Mouse (Mus musculus) mouse embryonic stem cell (cell line): ENCODE measurements around the gene Kif17.

ENCODE experiments used
- in situ Hi-C, 2 experiments: fragments of 300-500 bp; cut with MboI; formaldehyde crosslinking; loops; 1 replicate in 1 of 2; 3 replicates in 1 of 2; pipeline ENCODE4 v1.14.3; 2019 to 2020; ENCODE audit warnings: low sequenced_read_pairs in 2 of 2, low pct_unique_long_range_greater_than_20kb in 1 of 2, mixed read lengths in 1 of 2; ENCODE audit not compliant: unreplicated experiment in 1 of 2

Gene Kif17

DNA sequence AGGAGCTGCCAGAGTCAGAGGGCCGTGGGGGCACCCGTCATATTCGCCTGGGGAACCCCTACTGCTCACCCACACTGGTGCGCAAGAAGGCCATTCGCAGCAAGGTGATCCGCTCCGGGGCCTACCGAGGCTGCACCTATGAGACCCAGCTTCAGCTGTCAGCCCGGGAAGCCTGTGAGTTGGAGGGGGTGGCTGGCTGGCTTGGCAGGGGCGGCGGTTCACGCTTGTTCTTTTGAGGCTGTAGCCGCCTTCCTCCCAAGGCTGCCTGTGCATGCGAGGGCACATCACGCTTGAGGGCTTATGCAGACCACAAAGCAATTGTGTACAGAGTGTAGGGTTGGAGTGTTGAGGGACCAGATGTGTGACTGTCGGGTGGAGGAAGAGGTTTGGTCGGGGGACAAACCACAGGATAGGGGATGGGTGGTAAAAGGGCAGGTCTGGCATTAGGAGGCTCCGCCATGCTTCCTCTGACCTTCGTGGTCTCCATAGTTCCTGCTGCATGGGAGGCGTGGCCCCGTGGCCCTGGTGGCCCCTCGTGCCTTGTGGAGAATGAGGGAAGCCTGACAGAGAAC is 7.0 kb downstream of the Kif17 start:
- in situ Hi-C loops, result no loop called here

DNA sequence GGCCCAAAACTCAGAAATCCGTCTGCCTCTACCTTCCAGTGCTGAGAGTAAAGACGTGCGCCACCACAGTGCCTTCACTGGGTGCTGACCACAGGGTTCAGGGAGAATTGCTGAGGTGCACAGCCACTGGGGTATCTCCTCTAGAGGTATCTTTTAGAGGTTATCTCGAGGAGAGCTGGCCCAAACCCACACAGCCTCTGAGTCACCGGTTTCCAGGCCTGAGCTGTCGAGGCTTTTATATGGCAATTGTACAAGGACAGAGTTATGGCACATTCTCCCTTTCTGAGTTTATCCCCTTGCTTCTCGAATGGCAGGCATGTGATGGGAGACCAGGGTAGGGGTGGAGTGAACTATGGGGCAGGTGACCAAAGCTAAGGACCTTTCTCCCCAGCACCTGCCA is 8.4 kb downstream of the Kif17 start:
- in situ Hi-C loops, result no loop called here

DNA sequence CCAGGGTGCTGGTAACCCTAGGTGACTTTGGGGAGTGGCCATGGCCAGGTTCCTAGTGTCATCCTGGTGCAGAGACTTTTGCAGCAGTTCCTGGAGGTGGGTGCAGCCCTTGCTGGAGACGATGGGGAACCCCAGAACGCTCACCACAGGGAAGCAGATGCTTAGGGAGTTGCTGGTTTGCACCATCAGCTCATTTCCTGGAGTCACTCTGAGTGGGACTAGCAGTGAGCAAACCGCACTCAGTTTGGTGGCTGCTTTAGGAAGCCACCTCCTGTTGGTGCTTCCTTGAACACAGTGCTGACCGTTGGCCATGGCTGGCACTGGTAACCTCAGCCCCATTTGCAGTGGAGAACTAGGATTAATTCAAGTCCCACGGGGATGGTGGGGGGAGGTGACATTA is 9.2 kb downstream of the Kif17 start:
- in situ Hi-C loops, result no loop called here

- in situ Hi-C loops, result no loop called here
These were observed 11.8 kb downstream of the Kif17 start for GRCm38 (mm10) chr4:138261843-138262681.

- in situ Hi-C loops, result no loop called here
These were observed 17.6 kb downstream of the Kif17 start for GRCm38 (mm10) chr4:138267869-138268268.

DNA sequence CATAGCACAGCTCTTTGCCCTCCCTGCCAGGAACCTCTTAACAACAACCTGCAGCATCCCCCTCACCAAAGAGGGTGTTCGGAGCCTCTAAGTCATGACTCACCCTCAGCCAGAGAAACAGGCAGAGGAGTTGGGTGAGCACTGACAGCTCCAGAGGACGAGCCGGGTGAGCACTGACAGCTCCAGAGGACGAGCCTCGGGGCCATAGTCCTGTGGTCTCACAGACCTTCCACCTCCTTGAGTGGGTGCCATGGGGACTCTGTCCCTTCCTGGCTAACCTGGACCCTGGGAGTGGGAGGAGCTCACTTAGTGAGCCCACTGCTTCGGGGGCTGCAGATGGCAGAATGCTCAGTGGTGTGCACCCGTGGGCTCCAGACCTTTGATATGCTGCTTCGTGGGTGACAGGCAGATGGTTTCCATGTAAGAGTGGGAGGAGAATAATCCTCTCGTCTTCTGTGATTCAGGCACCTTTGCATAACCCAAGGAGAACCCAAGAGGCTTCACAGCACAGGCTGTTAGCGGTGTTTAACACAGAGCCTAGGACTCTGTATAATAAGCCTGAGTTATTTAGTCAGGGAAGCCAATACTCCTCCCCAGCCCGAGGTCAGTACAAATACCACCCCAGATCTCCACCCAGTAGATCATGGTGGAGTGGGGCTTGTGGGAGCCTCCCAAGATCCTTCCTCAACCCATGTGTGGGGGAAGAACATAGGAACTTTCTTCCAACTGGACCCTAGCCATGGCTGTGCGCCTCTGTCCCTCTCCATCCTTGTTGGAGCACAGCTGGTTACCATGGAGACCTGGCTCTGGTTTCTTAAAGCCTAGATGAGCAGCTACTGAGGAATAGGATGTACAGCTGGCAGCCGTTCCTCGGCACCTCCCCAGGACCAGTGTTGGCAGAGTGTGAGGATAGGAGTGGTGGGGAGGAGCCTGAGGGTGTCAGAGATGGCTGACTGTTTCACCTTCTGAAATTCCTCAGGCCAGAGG is 22.1 kb downstream of the Kif17 start:
- in situ Hi-C loops, result no loop called here

GRCm38 (mm10) chr4:138278346-138278745 is 28.1 kb downstream of the Kif17 start:
- in situ Hi-C loops, result no loop called here

GRCm38 (mm10) chr4:138282834-138283233 is 32.6 kb downstream of the Kif17 start:
- in situ Hi-C loops, result no loop called here

GRCm38 (mm10) chr4:138286411-138286810 is 36.2 kb downstream of the Kif17 start:
- in situ Hi-C loops, result no loop called here

DNA sequence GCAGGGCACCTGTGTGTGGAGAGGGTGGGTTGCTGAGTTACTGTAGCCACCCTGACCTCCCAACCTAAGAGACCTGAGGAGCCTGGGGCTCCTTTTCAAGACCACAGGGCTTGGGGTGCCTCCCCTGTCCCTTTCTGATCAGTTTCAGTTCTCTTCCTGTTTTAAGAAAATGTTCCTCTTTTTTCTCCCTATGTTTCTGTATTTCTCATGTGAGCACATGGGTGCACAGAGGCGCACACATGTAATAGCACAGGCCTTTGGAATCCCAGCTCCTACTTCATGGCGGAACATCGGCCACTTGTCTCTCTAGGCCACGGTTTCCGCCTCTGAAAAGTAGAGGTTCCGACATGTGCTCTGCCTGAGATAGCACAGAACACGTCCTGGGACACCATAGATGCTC is 38.5 kb downstream of the Kif17 start:
- in situ Hi-C loops, result no loop called here

- in situ Hi-C loops, result loop anchor here in 1 of 2 experiments (10.0 kb wide), 1 partner anchor 327 kb away; no protein-coding TSS in a partner anchor
These were observed 41.8 kb downstream of the Kif17 start for GRCm38 (mm10) chr4:138292028-138292427.

DNA sequence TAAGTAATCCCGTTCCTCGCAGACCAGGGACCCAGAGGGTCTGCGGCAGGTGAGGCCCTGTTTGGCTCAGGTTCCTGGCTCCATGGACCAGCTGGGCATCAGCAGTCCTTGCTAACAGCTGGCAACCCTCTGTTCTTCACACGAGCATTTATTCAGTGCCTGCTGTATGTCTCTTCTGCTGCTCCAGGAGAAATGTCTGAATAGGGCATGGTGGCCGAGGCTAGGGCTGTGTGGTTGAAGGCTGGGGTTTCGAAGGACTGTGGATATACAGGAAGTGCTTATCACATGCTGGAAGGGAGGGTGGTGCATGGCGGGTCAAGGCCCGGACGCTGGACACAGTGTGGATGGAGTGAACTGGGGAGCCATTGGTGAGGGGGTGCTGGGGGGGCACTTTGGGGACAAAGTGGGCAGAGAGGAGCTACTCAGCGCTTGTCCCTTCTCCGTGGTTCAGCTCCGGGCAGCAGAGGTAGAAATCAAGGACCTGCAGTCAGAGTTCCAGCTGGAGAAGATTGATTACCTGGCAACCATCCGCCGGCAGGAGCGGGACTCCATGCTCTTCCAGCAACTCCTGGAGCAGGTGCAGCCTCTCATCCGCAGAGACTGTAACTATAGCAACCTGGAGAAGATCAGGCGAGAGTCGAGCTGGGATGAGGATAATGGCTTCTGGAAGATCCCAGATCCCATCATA is 43.2 kb downstream of the Kif17 start:
- in situ Hi-C loops, result loop anchor here in 1 of 2 experiments (10.0 kb wide), 1 partner anchor 329 kb away; no protein-coding TSS in a partner anchor

- in situ Hi-C loops, result loop anchor here in 1 of 2 experiments (10.0 kb wide), 1 partner anchor 329 kb away; no protein-coding TSS in a partner anchor
These were observed 43.8 kb downstream of the Kif17 start for GRCm38 (mm10) chr4:138293949-138294550.

GRCm38 (mm10) chr4:138301271-138301780 is 51.1 kb downstream of the Kif17 start:
- in situ Hi-C loops, result no loop called here

GRCm38 (mm10) chr4:138303011-138303410 is 52.8 kb downstream of the Kif17 start:
- in situ Hi-C loops, result no loop called here

GRCm38 (mm10) chr4:138303742-138304141 is 53.5 kb downstream of the Kif17 start:
- in situ Hi-C loops, result no loop called here

DNA sequence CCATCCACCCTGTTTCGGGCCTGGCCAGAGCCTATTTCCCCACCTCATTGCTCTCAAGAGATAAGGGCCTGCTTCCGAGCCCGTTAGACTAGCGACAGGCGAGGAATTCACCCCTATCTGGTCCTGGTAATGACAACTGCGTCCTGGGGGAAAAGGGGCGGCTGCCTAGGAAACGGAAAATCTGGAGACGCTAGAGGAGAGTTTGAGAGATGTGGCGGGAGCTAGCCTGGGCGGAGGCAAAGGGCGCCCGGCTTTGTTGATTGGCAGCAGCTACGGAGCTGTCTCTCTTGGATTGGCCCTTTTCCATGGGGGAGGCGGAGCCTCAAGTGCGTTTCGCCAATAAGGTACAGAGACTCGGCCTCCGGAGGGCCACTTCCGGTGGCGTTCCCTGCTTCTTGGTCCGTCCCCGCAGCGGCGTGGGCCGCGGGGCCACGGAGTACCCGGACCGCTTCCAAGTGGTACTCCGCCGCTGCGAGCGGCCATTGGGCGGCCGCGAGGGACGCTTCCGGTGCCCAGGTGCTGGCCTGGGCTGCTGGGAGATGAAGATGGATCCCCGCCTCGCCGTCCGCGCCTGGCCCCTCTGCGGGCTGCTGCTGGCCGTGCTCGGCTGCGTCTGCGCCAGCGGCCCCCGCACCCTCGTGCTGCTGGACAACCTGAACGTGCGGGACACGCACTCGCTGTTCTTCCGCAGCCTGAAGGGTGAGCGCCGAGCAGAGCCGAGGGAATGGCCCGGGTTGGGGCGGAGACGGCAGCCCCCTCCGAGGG is 54.3 kb downstream of the Kif17 start, which contains the start of gene Ddost:
Gene Ddost, plus strand, starts transcription at position 391 of the 765 bp plus-strand sequence.
- in situ Hi-C loops, result no loop called here
